Mouse (Mus musculus) spleen, adult 12 weeks (tissue): ENCODE measurements around the gene Sema4c.
A peak's percentile ranks its signal among the peaks of the same experiment; 100 is the strongest.

Source experiments
- DNase-seq: peaks from one replicate; pipeline ENCODE4 v3.0.0; 2022; ENCODE audit warnings: low spot score

Gene Sema4c

DNA sequence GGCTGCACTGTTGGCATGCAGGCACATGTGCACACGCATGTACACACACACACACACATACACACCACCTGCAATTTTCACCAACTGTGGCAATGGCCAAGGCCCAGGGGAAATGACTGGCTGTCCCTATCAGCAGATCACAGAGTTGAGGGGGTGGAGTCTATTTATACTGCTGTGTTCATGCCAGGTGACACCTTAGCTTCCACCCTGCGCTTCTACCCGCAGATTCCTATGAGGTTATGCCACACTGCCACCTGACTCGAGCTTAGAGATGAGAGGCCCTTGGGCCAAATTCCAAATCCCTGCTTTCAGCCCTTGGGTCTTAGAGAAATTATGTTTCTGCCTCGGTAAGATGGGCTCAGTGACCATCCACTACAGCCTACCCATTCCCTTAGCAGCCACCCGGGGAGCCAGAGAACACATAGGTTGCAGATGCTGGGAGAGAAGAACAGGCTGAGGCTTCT, 23.5 kb downstream of the Sema4c start:
- DNase-seq = no peak

DNA sequence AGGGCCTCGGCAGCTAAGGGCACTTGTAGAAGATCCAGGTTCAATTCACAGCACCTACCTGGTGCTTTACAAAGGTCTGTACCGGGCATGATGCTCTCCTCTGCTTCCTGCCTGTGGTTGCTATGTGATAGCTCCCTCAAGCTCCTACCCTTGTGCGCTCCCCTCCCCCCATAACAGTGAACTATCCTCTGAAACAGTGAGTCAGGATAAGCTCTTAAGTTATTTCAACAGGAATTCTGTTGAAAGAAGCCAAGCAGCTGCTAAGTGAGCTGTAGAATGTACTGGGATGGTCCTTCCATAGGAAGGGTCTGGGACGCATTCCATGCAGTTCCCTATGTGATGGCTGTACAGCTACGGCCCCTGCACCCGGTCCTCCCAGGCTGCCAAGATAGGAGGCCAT, 24.6 kb downstream of the Sema4c start:
- DNase-seq = no peak

DNA sequence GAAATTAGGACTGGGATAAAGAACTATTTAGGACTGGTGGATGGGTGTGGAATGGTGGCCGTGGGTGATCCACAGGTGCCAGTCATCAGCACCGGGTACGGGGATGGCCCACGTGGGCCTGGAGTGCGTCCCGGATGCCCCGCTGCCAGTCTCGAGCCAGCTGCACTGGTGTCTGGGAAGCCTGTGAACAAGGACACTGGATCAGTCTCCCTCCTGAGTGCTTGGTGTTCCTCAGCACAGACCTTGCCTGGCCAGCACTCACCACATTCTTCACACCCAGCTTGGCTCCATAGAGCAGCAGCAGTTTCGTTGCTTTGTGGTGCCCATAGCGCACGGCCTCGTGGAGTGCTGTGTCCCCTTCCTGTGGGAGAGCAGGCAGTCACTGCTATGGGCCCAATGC, 26.7 kb downstream of the Sema4c start:
- no peak for DNase-seq

DNA sequence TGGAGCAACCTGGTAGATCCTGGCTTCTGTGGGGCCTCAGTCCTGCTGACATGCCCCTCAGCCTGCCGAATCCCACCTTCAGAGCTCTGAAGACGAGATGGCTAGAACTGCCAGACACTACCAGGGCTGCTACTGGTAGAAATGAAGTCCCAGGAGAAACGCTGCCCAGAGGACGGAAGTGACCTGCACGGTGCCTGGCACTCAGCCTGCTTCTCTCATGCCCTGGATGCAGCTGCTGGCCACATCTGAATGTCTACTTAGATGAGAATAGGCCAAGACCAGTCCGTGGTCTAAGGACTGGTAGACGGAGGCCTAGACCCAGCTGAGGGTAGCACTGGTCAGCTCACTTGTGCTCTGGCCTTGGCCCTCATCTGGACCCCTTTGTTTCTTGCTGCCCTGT, 27.2 kb downstream of the Sema4c start:
- DNase-seq = no peak

DNA sequence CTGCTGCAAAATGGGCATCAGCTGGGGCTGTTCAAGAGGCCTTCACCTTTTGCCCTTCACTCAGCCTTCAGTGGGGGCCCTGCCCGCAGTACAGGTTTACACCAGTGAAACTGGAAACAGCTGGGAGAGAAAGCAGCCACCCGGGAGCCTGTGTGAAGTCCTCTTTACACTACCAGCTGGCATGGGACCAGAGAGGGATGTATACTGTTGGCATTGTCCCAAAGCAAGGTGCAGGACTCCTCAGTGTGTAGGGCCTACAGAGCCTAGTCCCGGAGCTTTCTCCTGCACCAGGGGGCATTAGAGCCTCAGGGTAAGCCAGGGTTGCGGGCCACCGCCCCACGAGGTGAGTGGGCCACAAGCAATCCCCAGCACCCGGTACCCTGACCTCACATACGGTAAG, 27.7 kb downstream of the Sema4c start:
- no peak for DNase-seq

DNA sequence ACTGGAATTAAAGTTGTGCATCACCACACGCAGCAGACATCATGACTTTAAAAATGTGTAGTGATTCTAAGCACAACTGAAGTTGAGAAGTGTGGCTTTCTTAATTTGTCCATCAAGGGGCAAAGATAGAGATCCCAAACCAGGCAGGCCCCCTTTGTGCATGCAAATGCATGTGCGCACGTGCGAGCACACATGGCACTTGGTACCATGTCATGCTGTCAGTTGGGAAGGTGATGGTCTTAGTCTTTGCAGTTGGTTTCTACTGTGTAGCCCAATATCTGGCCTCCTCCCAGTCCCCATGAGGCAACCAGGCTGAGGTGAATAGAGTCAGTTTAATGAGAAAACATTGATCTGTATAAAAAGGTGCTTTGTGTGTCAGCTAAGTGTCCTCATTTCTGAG, 28.3 kb downstream of the Sema4c start:
- DNase-seq = no peak

DNA sequence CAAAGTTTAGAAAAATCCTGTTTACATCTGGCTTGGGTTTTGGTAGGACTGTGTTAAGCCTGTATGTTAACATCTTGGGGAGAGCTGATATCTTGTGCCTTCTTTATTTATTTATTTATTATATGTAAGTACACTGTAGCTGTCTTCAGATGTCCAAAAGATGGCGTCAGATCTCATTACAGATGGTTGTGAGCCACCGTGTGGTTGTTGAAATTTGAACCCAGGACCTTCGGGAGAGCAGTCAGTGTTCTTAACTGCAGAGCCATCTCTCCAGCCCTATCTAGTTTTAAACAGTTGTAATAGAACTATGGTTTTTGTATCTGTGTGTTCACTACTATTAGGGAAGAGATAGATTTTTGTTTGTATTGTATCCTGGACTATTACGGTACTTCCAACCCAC, 28.9 kb downstream of the Sema4c start:
- DNase-seq = no peak

DNA sequence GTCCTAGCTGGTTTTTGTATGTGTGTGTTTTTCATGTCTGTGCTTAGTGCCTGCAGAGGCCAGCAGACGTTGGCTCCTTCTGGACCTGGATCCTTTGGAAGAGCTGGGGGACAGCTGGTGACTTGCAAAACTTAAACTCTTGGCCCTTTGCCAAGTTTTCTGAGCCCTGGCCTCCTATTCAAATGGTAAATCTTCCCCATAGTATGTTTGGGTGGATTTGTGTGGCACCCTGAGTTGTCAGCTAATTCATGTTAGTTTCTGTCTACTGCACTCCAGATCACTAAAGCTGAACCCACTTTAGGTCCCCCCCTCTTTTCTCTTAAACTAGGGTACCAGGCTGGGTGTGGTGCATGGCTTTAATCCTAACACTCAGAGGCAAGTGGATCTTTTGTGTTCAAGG, 29.8 kb downstream of the Sema4c start:
- no peak for DNase-seq

DNA sequence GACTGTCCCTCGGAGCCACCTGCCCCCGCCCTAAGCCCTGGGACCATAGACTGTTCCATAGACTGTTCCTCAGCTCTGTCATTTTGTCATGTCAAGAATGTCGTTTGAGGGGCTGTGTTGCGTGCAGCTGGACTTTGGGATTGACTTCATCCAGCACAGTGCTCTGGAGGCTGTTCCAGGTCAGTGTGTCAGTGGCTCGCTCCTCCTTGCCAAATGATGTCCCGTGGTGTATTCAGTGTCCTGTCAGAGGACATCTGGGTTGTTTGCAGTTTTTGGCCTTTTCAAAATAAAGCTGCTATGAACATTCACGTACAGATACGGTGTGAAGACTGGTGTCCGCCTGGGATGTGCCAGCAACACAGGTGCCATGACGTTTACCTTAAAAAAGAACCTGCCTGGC, 31.2 kb downstream of the Sema4c start:
- no peak for DNase-seq

DNA sequence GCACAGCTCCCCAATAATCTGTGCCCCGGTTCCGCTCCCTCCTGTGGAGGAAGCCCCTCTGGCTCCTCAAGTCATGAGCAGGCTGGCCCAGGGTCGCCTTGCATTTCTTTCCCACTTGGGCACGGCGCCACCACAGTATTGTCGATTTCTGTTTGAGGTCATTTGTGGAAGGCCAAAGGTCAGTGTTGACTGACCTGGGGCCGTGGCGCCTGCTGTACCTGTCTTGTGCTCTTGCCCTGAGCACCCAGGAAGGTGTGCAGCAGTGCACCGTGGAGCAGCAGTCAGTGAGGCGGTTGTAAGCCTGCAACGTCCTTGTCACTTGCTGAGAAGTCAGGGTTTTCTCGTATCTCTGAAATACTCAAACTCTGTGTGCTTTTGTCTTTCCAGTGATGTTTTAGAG, 32.4 kb downstream of the Sema4c start:
- no peak for DNase-seq

DNA sequence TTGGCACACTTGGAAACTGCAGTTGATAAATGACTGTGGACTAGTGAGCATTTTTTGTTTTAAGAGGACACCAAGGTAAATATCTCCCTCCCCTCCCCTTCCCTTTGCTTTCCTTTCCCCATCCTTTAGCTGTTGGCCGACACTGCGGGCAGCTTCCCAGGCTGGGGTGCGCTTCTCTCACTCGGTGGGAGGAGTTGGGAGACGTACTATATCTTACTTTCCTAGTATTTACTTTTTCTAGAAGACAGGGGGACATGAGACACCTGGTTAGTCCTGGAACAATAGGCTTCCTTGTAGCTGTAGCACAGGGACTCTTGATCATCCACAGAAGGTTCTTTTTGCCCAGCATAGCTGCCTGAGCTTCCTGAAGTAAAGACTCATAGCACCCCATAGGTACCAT, 34.1 kb downstream of the Sema4c start:
- DNase-seq = no peak

DNA sequence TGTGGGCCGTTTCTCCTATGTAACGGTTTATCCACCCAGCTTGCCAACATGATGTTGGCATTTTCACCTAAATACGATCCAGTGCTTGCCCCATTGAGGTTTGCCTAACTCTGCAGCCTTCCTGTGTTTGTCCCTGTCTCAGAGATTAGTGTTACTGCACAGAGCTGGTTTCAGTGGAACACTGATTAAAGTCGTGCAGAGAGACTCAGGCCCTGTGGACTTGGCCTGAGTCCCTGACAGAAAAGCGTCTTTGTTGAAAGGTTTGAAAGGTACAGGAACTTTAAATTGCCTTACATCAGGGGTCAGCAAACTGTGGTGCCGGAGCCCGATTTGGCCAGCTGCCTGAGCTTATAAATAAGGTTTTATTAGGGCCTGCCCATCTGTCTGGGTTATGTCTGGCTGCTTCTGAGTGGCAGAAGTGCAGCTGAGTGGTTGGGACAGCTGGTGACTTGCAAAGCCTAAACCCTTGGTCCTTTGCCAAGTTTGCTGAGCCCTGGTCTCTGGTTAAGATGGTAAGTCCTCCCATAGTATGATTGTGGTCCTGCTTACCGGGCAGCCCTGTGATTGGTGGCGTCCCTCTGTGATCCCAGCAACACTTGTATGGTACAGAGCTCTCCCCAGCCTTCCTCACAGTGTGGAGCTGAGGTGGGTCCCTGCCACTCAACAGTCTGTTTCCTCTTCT, 34.7 kb downstream of the Sema4c start:
- no peak for DNase-seq

DNA sequence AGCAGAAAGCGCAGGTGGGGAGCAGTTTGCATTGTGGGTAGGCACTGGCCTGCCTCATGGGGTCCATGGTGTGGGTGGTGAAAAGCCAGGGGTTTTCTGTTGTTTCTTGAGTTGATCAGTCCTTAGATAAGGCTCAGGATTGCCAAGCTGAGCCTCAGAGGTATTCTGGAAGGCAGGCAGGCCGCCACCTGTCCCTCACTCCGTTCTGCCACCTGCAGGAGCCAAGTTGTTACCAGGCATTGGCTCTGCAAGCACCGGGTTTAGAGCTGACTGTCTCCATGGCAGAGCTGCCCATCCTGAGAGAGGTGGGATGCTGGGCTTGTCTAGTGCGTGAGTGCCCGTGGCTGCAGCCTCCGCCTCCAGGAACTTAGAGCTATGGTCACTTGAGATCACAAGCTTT, 35.9 kb downstream of the Sema4c start:
- no peak for DNase-seq

DNA sequence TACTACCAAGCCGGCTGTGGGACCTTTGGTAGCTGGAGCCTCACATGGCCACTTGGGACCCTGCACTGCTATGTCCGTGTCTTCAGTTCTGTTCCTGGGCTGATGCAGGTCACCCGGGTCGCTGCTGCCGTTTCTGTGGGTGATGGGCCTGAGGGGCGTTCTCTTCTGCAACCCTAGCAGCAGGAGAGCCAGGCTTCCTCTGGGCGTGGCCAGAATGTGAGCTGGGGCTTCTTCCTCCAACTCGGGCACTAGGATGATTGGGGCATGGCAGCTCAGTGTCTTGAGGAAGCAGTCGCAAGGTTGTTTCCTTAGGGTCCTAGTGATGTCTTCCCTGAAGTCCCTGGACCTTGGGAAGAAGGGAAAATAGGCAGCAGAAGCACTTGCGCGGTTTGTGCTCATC, 38.5 kb downstream of the Sema4c start:
- no peak for DNase-seq

DNA sequence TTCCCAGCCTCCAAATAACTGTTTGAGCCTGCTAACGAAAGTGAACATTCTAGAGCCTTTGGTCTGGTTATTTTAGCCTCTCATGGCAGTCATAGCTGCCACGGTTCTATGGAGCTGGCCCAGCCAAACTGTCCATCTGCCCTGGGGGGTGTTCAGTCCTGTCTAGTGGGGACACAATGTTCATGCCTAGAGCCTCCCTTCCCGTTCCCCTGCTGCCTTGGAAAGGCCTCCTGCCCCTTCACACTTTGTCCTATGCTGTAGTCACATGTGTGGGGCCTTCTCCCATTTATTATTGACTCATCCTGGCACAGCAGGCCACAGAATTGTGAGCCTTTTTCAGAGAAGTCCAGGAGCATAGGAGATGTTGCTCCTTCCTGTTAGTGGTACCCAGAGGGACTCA, 39.9 kb downstream of the Sema4c start:
- DNase-seq = no peak

DNA sequence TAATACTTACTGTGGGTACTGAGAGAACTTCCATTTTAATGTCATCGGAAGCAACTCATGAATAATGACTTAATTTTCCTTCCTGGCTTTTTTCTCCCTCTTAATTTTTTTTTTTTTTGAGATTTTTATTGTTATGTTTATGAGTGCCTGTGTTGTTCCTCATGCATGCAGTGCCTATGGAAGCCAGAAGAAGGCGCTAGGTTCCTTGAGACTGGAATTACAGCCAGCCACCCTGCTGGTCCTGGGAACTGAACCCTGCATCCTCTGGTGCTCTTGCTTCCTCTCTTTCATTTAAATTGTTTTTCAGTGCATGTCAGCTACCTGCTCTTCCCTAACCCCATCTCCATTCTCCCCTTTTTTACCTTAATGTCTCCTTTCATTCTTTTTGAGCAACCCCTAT, 44.4 kb downstream of the Sema4c start:
- DNase-seq = no peak

DNA sequence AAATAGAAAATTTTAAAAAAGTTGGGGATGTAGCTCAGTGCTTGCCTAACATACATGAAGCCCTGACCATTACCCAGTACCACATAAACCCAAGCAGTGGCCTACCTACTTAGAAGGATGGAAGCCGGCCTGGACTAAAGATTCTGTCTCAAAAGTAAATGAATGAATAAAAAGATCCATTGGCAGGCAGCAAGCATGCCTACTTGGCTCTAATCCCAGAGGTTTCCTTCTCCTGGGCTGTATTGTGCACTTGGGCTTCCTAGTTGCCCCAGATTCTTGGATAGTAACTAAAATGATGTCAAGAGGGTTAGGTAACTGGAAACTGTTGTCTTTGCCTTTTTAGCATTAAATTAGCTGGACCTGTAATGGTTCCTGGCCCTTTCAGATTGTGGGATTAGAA, 44.8 kb downstream of the Sema4c start:
- DNase-seq = no peak

DNA sequence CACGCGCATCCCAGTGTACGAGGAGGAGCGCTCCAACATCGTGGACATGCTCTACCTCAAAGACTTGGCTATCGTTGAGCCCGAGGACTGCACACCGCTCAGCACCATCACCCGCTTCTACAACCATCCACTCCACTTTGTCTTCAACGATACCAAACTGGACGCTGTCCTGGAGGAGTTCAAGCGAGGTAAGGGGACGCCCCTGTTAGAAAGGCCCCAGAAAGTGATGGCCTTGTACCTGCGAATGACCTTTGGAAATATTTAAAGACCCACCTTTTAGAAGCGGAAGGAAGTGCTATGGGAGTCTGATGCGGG, 45.2 kb downstream of the Sema4c start:
- no peak for DNase-seq

DNA sequence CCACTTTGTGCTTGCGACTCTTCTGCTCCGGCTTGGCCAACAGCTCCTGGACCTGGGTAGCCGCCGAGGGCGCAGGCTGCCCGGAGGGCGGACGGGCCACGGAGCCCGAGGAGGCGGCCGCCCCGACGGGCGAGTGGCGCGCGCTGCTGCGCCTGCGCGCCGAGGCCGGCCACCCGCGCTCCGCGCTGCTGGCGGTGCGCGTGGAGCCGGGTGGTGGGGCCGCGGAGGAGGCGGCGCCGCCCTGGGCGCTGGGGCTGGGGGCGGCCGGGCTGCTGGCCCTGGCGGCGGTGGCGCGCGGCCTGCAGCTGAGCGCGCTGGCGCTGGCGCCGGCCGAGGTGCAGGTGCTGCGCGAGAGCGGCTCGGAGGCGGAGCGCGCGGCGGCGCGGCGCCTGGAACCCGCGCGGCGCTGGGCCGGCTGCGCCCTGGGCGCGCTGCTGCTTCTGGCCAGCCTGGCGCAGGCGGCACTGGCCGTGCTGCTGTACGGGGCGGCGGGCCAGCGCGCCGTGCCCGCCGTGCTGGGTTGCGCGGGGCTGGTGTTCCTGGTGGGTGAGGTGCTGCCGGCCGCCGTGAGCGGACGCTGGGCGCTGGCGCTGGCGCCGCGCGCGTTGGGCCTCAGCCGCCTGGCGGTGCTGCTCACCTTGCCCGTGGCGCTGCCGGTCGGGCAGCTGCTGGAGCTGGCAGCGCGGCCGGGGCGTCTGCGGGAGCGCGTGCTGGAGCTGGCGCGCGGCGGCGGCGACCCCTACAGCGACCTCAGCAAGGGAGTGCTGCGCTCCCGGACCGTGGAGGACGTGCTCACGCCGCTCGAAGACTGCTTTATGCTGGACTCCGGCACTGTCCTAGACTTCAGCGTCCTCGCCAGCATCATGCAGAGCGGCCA, 45.8 kb downstream of the Sema4c start:
- peak; percentile 23 for DNase-seq

DNA sequence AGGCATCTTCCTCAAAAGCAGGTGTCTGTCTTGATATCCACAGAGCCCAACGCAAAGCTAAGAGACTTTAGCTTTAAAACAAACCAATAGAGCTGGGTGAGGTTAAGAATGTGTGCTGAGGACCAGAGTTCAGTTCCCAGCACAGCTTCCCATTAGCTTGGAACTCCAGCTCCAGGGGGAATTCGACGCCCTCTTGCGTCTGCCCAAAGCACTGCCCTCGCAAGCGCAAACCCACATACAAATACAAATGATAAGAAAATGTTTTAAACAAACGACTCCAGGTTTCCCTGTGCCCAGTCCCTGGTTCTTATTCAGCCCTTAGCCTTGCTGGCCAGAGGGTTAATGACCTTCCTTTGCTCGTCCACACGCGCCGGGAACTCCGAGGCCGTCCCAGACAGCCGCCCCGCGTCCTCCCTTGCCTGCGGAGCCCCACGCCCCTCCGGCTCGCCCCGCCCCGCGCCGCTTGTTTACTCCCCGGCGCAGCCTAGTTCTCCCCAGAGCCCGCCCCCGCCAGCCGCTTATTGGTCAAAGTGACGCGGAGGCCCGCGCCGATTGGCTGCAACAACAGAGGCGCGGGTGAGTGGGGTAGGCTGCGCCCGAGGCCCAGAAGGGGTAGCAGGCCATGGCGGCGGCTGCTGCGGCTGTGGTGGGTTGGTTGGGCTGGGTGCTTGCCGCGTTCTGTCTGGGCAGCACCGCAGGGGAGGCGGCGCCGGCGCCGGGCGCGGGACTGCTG, 46.7 kb downstream of the Sema4c start, which contains the start of gene Cnnm3:
Cnnm3 (plus strand) TSS at position 579 of the 733 bp plus-strand sequence.
- peak; percentile 98 for DNase-seq

DNA sequence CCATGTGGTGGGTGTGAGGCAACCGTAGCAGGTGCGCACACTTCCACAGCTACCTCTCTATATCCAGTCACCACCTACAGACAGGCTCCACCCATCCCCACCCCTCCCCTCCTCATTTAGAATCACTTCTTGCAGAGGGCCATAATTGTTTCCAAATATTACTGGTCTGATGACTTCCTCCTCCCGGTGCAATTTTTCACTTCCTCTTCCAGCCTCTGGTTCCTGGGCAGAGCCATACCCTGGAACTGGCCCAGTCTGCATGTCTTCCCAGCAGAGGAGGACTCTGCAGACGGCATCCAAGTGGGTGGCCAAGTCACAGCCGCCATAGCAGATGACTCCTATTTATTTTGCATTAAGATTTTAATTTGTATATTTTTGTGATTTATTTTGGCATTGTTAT, 49.9 kb downstream of the Sema4c start:
- DNase-seq = no peak

DNA sequence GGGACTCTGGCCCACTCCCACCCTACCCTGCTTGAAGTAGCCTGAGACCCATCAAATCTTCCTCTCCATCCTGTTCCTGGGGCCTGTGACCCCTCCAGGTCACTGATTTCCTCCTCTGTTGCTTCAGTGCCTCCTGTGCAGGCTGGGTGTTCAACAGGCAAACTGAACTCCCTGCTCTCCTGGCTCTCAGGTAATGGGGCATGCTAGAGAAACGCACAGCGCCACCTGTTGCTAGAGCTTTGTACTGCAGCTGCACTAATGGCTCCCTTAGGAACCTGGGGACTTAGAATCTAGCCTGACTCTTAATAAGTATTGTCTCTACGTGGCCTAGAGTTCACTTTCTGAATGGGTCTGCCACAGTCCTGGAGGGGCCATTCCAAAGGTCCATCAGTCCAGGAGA, 56.9 kb downstream of the Sema4c start:
- peak; percentile 60 for DNase-seq
